Mouse (Mus musculus) adrenal gland, postnatal 0 days (tissue): ENCODE results near the gene Smim24. TPM values are rescaled to one million over a fixed set of nuclear protein-coding genes. Genes with fewer than 3 reads are reported as not detected.

Source experiments
- microRNA-seq: library from miRNA; unstranded; fragments of <30 nt; microRNA quantifications from one replicate; pipeline ENCODE4, GENCODE M21; 2016; ENCODE audit warnings: borderline replicate concordance; ENCODE audit not compliant: insufficient number of aligned reads
- polyA plus RNA-seq: library from polyadenylated mRNA; unstranded; fragments of >200 nt; fragmentation: Nextera tagmentation; extraction: Ambion mirVana; gene quantifications from 2 replicates; pipeline ENCODE4 v1.2.1, GENCODE M21; 2015

Smim24 gene
- polyA plus RNA-seq = 3.3 and 8.2 TPM in 2 replicates

GRCm38 (mm10) chr10:81392781-81393185 is at the start of gene Smim24:
Gene Smim24, plus strand, starts transcription at chr10:81393051.

GRCm38 (mm10) chr10:81350351-81351063 is 42.3 kb upstream of the Smim24 start, which contains the start of gene Hmg20b:
Gene Hmg20b, minus strand, starts transcription at chr10:81350480.

GRCm38 (mm10) chr10:81356991-81357844 is 35.6 kb upstream of the Smim24 start, which contains the start of gene Mfsd12:
Gene Mfsd12, plus strand, starts transcription at chr10:81357491.

GRCm38 (mm10) chr10:81365672-81366476 is 27.0 kb upstream of the Smim24 start, which contains the start of gene 4930404N11Rik:
Gene 4930404N11Rik, minus strand, starts transcription at chr10:81365816.

GRCm38 (mm10) chr10:81377793-81378552 is 14.9 kb upstream of the Smim24 start, which contains the start of gene Fzr1:
Gene Fzr1, minus strand, starts transcription at chr10:81378516.

GRCm38 (mm10) chr10:81383802-81384604 is 8.8 kb upstream of the Smim24 start, which contains the start of the genes Dohh and Gm48551:
Gene Dohh, plus strand, starts transcription at chr10:81384428.
Gene Gm48551, plus strand, starts transcription at chr10:81384466.

GRCm38 (mm10) chr10:81388505-81389055 is 4.3 kb upstream of the Smim24 start, which contains the start of gene Gm48552:
Gene Gm48552, plus strand, starts transcription at chr10:81389005.

Small RNA genes within 50 kb of the gene (microRNA-seq; reads per million reads assigned to microRNA genes)
- gene Mir1191b = 2.1 reads per million
- not detected for gene Mir6913

Other genes starting within 250 kb of the Smim24 start
- gene Pias4, start 225.1 kb upstream of the Smim24 start, polyA plus RNA-seq = 15.5 and 24.7 TPM in 2 replicates
- gene Eef2, start 216.4 kb upstream of the Smim24 start, polyA plus RNA-seq = 323 and 361 TPM in 2 replicates
- gene Dapk3, start 210.0 kb upstream of the Smim24 start, polyA plus RNA-seq = 45.5 and 58.7 TPM in 2 replicates
- 0.16 TPM in 1 of 2 replicates, not detected in the other for gene 4930442H23Rik, start 209.2 kb upstream of the Smim24 start, polyA plus RNA-seq
- gene Nmrk2, start 191.0 kb upstream of the Smim24 start, polyA plus RNA-seq = 0.13 TPM in 1 of 2 replicates, not detected in the other
- 2.4 and 8.1 TPM in 2 replicates for gene Atcay, start 162.2 kb upstream of the Smim24 start, polyA plus RNA-seq
- 5.5 and 7.2 TPM in 2 replicates for gene Zfr2, start 159.9 kb upstream of the Smim24 start, polyA plus RNA-seq
- gene Matk, start 140.1 kb upstream of the Smim24 start, polyA plus RNA-seq = 1.5 and 1.8 TPM in 2 replicates
- gene Mrpl54, start 126.1 kb upstream of the Smim24 start, polyA plus RNA-seq = 257 and 299 TPM in 2 replicates
- gene Apba3, start 126.1 kb upstream of the Smim24 start, polyA plus RNA-seq = 29.0 and 34.3 TPM in 2 replicates
- gene Tjp3, start 101.5 kb upstream of the Smim24 start, polyA plus RNA-seq = 0.76 and 1.2 TPM in 2 replicates
- 29.5 and 37.8 TPM in 2 replicates for gene Pip5k1c, start 100.1 kb upstream of the Smim24 start, polyA plus RNA-seq
- gene Cactin, start 71.9 kb upstream of the Smim24 start, polyA plus RNA-seq = 17.8 and 25.6 TPM in 2 replicates
- 28.4 and 31.0 TPM in 2 replicates for gene Tbxa2r, start 64.3 kb upstream of the Smim24 start, polyA plus RNA-seq
- 0.11 and 0.12 TPM in 2 replicates for gene Gipc3, start 49.8 kb upstream of the Smim24 start, polyA plus RNA-seq
- gene Hmg20b, start 42.6 kb upstream of the Smim24 start, polyA plus RNA-seq = 59.6 and 78.9 TPM in 2 replicates
- 8.9 and 10.3 TPM in 2 replicates for gene Mfsd12, start 35.6 kb upstream of the Smim24 start, polyA plus RNA-seq
- gene 4930404N11Rik, start 27.2 kb upstream of the Smim24 start, polyA plus RNA-seq = 0.95 and 2.1 TPM in 2 replicates
- 42.1 and 63.2 TPM in 2 replicates for gene Fzr1, start 14.5 kb upstream of the Smim24 start, polyA plus RNA-seq
- 62.7 and 76.5 TPM in 2 replicates for gene Dohh, start 8.6 kb upstream of the Smim24 start, polyA plus RNA-seq
- gene Gm48551, start 8.6 kb upstream of the Smim24 start, polyA plus RNA-seq = 1.4 and 3.0 TPM in 2 replicates
- gene Gm48552, start 4.0 kb upstream of the Smim24 start, polyA plus RNA-seq = 0.77 and 1.2 TPM in 2 replicates
- 65.6 and 73.8 TPM in 2 replicates for gene Nfic, start 62.6 kb downstream of the Smim24 start, polyA plus RNA-seq
- 1.6 and 6.1 TPM in 2 replicates for gene Celf5, start 89.7 kb downstream of the Smim24 start, polyA plus RNA-seq
- gene Ncln, start 103.3 kb downstream of the Smim24 start, polyA plus RNA-seq = 42.4 and 49.4 TPM in 2 replicates
- 1.2 and 1.8 TPM in 2 replicates for gene S1pr4, start 107.1 kb downstream of the Smim24 start, polyA plus RNA-seq
- 2.0 and 2.2 TPM in 2 replicates for gene Gna15, start 131.2 kb downstream of the Smim24 start, polyA plus RNA-seq
- gene Gna11, start 152.1 kb downstream of the Smim24 start, polyA plus RNA-seq = 61.6 and 64.5 TPM in 2 replicates
- 477 and 665 TPM in 2 replicates for gene Aes, start 166.4 kb downstream of the Smim24 start, polyA plus RNA-seq
- 6.8 and 10.0 TPM in 2 replicates for gene Tle2, start 181.5 kb downstream of the Smim24 start, polyA plus RNA-seq
- gene Tle6, start 208.0 kb downstream of the Smim24 start, polyA plus RNA-seq = 14.5 and 17.4 TPM in 2 replicates
- gene BC025920, start 213.2 kb downstream of the Smim24 start, polyA plus RNA-seq = 0.46 and 0.72 TPM in 2 replicates
- 15.8 and 23.5 TPM in 2 replicates for gene Sirt6, start 234.7 kb downstream of the Smim24 start, polyA plus RNA-seq
- gene Ankrd24, start 235.5 kb downstream of the Smim24 start, polyA plus RNA-seq = 11.6 and 13.9 TPM in 2 replicates